Mouse (Mus musculus) C3H10T1/2 (cell line): ENCODE results near the gene Sh2b3. TPM values are rescaled to one million over a fixed set of nuclear protein-coding genes. Genes with fewer than 3 reads are reported as not detected.

ENCODE experiments used
- polyA plus RNA-seq, 2 experiments: library from polyadenylated mRNA; unstranded; fragments of >200 nt; fragmentation: generic; extraction: Trizol; gene quantifications; one replicate each; pipeline ENCODE4 v1.2.1; 2012; ENCODE audit warnings: missing spikeins in 2 of 2

The Sh2b3 gene
- 10 to 100 TPM; 13.5 to 30.2 TPM for polyA plus RNA-seq

GRCm38 (mm10) chr5:121837441-121838340 is at the start of gene Sh2b3:
Gene Sh2b3 (minus strand): TSS chr5:121837646.

GRCm38 (mm10) chr5:121848743-121849142 is 11.3 kb upstream of the Sh2b3 start, which contains the start of gene Pheta1:
Gene Pheta1 (plus strand): TSS chr5:121848984.

Other genes with a start within 250 kb of the Sh2b3 start
- gene Aldh2, start 243.8 kb downstream of the Sh2b3 start, polyA plus RNA-seq, result 100 to 1,000 TPM; 128 to 457 TPM
- gene Acad12, start 218.7 kb downstream of the Sh2b3 start, polyA plus RNA-seq, result 1 to 10 TPM in 1 of 2 experiments, under 1 TPM in 1; 0.57 to 4.9 TPM
- 1 to 10 TPM in 1 of 2 experiments, under 1 TPM in 1; 0.94 to 6.5 TPM for gene Acad10, start 177.1 kb downstream of the Sh2b3 start, polyA plus RNA-seq
- gene Brap, start 177.1 kb downstream of the Sh2b3 start, polyA plus RNA-seq, result 10 to 100 TPM; 15.2 to 23.1 TPM
- 10 to 100 TPM; 29.2 to 57.4 TPM for gene Atxn2, start 126.3 kb downstream of the Sh2b3 start, polyA plus RNA-seq
- gene Pheta1, start 11.3 kb upstream of the Sh2b3 start, polyA plus RNA-seq, result 10 to 100 TPM in 1 of 2 experiments, 1 to 10 TPM in 1; 6.5 to 20.8 TPM
- under 1 TPM; 0.01 to 0.22 TPM for gene Cux2, start 212.5 kb upstream of the Sh2b3 start, polyA plus RNA-seq